Mouse (Mus musculus) large intestine, adult 2 months (tissue): ENCODE measurements around the gene Yap1. TPM values are rescaled to one million over a fixed set of nuclear protein-coding genes. Genes with fewer than 3 reads are reported as not detected.
A peak's percentile ranks its signal among the peaks of the same experiment; 100 is the strongest.
"Not testable (repeated sequence)": the region's sequence is repeated elsewhere in the genome, so short reads cannot be mapped to it uniquely, and the experiment has no call there.

ENCODE experiments used
- DNase-seq: peaks from one replicate; pipeline ENCODE4 v3.0.0-alpha.2; 2012; ENCODE audit warnings: low read depth, low spot score
- WGBS: fragments of 180-500 bp; shearing (Covaris S2); methylation state at CpG from one replicate; pipeline ENCODE4 v1.1.7; 2018; 5-methylcytosine and 5-hydroxymethylcytosine counted together
- polyA plus RNA-seq: library from polyadenylated mRNA; depleted of rRNA; stranded (reverse); fragments of >200 nt; gene quantifications from 2 replicates; pipeline ENCODE4 v1.2.3, GENCODE M21; 2012

Gene Yap1
- polyA plus RNA-seq, 1 experiment, result 17.9 TPM

GRCm38 (mm10) chr9:7934419-7934818 lies 70.0 kb downstream of the Yap1 start:
- 96% methylated on average over 10 of the region's 10 CpGs for WGBS

GRCm38 (mm10) chr9:7929552-7929951 lies 74.8 kb downstream of the Yap1 start:
- WGBS, result 28% methylated on average over 6 of the region's 6 CpGs
- no peak for DNase-seq

More at GRCm38 (mm10) chr9:7934419-7934818, 70.0 kb downstream of the Yap1 start:
- DNase-seq, result no peak

- WGBS, result 42% methylated on average over 3 of the region's 3 CpGs
- no peak for DNase-seq
These were observed 75.5 kb downstream of the Yap1 start for GRCm38 (mm10) chr9:7928866-7929265.

- DNase-seq, result no peak
- WGBS, result 87% methylated on average over 3 of the region's 3 CpGs
These were observed 76.1 kb downstream of the Yap1 start for GRCm38 (mm10) chr9:7928207-7928793.

DNA sequence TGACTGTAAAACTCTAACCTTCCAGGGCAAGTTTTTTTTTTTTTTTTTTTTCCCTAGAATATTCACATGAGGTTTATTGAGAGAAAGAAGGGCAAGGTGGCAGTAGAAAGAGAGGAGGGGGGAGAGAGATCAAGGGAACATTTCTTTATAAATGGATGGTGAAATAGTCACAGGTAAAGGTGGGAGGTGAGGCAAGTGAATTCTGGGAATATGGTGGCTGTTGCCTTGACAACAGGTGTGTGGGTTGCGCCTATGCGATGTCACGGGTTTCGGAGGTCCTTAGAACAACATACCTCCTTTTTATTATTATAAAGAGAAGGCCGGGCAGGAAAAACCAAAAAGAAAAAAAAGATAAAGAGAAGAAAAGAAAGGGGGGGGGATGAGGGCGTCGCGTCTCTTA lies 89.5 kb downstream of the Yap1 start:
- DNase-seq, result no peak
- 76% methylated on average over 8 of the region's 8 CpGs for WGBS

DNA sequence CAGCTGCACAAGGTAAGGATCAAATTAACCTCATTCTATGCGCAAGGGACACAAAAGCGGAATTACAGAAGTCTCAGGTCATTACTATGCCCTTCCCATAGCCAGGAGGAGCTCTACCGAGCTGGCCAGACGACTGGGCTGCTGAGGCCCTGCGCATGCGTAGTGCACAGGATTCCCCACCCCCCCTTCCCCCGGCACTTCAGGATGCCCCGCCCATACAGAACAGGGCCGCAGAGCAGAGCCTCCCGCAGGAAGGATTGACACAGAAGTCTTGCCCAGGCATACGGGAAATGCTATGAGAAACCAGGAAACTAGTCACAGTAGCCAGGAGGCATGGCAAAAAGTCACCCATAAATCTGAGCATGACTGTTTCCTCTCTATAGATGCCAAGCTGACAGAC lies 89.9 kb downstream of the Yap1 start:
- WGBS, result 7% methylated on average over 11 of the region's 11 CpGs

DNA sequence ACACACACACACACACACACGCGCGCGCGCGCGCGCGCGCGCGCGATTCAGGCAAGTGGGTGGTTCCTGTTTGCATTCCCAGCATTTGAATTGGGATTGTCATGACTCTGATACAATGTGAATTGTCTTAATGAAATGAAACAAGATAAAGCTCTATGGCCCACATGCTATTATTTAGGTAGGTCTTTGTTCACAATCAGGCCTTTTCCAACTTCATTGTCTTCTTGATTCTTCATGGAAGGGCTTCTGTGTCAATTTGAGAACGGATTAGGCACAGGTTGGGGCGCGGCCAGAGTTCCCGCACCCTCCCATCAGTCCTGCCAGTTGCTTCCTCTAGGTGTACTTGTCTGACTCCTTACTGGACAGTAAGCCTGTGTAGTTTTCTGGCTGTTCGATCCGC lies 90.4 kb downstream of the Yap1 start:
- 53% methylated on average over 19 of the region's 19 CpGs for WGBS
- DNase-seq, result no peak

More for the DNA sequence above, 89.9 kb downstream of the Yap1 start:
- DNase-seq, result peak; percentile 55

GRCm38 (mm10) chr9:7907351-7907985 lies 96.9 kb downstream of the Yap1 start:
- DNase-seq, result no peak
- WGBS, result 90% methylated on average over 2 of the region's 2 CpGs

GRCm38 (mm10) chr9:7906564-7906963 lies 97.8 kb downstream of the Yap1 start:
- WGBS, result 50% methylated on average over 1 of the region's 1 CpGs
- no peak for DNase-seq

DNA sequence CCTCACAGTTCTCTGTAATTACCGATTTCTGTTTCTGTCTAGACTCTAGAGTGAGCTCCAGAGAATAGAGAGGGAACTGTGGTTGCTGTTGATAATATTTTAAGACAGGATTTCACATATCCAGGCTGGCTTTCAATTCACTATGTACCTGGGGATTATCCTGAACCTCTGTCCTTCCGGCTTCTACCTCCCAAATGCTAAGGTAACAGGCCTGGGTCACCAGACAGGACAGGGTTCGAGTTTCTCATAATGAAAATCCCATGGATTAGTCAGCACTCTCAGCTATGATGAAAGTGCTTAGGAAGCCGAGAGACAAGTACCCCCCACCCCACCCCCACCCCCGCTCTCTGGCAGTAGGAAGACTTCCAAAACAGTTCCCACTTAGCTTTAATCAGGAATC lies 100.6 kb downstream of the Yap1 start:
- WGBS, result 74% methylated on average over 5 of the region's 5 CpGs
- no peak for DNase-seq

- 95% methylated on average over 2 of the region's 2 CpGs for WGBS
- no peak for DNase-seq
These were observed 101.1 kb downstream of the Yap1 start for GRCm38 (mm10) chr9:7903262-7903661.

GRCm38 (mm10) chr9:7902311-7902710 lies 102.1 kb downstream of the Yap1 start:
- no peak for DNase-seq
- WGBS, result 63% methylated on average over 7 of the region's 7 CpGs

DNA sequence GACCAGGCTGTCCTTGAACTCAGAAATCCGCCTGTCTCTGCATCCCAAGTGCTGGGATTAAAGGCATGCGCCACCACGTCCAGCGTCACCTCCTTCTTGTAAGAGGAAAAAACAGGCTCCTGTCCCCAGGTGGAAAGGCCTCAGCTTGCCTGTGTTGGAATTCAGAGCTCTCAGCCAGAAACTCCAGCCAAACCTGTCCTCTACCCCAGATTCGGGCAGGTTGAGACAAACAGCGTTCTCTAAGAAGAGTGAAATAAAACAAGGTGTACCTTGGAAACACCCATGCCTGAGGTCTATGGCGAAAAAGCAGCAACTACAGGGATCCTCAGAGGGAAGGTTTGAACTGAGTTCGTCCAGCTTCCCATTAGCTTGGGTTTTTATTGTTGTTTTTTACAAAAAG lies 103.4 kb downstream of the Yap1 start:
- WGBS, result 95% methylated on average over 8 of the region's 8 CpGs
- DNase-seq, result no peak

DNA sequence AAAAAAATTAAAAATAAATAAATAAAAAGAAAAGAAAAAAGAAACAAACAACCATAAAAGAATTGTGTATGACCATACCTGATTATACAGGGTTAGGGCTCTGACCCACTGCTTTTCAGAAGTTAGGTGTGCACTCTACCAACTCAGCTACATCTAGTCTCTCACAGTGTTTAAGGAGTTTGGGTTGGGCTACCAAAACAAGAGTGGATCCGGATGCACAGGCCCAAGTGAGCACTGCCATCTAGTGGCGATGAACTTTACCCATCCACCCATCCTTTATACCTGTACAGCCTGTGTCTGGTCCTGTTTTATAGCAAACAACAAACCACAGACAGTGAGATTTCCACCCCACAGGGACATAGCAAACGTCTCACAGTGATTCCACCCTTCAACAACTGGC lies 106.9 kb downstream of the Yap1 start:
- DNase-seq, result peak; percentile 60
- 2% methylated on average over 3 of the region's 3 CpGs for WGBS

DNA sequence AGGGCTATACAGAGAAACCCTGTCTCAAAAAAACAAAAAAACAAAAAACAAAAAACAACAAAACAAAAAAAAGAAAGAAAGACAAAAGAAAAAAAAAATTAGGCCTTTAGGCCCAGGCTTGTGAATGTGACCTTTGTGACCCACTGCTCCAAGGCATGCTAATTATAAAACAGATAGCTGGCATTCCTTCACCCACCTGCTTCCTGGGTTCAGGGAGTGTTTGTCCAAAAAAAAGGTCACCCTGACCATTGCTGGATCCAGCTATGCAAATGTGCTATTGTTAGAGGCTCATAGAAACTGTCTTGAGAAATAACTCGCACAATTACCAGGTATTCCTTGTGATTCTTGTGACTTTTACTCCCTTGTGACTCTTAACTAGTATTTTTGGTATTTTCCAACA lies 112.6 kb downstream of the Yap1 start:
- not testable (repeated sequence) for DNase-seq
- WGBS, result 98% methylated on average over 1 of the region's 1 CpGs

DNA sequence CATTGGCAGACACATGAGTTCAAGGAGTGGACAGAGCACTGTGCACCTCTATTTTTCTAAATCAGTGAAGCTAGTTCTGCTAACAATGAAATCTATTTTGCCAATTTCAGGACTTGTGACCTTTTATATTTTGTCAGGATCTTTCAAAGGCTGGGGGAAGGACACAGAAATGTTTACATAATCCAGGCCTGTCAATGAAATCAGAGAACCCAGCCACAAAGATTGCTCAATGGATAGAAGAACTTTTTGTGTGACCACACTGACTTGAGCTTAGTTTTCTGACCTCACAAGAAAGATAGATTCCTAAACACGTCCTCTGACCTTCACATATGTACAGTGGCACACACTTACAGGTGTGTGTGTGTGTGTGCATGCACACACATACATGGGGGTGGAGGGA lies 113.2 kb downstream of the Yap1 start:
- 71% methylated on average over 1 of the region's 1 CpGs for WGBS
- DNase-seq, result no peak

- 97% methylated on average over 3 of the region's 3 CpGs for WGBS
- no peak for DNase-seq
These were observed 120.0 kb downstream of the Yap1 start for GRCm38 (mm10) chr9:7884346-7884745.

DNA sequence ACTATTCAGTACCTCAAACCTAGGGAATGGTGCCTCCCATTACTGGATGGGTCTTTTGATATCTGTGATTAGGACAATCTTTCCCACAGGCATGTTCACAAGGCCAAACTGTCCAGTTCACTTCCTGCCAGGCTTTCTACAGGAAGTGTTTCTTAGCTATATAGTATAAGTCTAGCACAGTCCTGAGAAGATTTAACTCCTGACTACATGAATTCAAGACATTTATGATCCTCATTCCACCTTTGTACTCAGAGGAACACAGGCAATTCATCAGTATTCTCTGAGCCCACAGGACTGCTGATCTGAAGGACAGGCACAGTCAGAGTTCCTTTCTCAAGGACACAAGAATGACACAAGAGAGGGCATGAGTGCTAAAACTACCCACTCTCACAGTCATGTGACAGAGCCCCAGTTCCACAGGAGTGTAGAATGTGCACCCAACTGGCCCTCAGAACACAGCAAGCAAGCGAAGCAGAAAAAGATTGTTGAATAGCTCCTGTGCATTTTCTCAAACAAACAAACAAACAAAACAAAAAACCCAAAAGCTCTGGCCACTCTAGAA lies 122.0 kb downstream of the Yap1 start:
- no peak for DNase-seq
- 87% methylated on average over 1 of the region's 1 CpGs for WGBS
